Mouse (Mus musculus) lung, postnatal 0 days (tissue): Measurements from ENCODE around the gene Invs.

Experiments
- CTCF ChIP-seq: IDR thresholded peaks from 2 replicates; pipeline ENCODE4 v1.5.1; 2016; ENCODE audit warnings: antibody characterized with exemption, mild to moderate bottlenecking
- EP300 ChIP-seq: IDR thresholded peaks from 2 replicates; pipeline ENCODE4 v1.6.1; 2016; ENCODE audit warnings: antibody characterized with exemption, mild to moderate bottlenecking, control low read depth

DNA sequence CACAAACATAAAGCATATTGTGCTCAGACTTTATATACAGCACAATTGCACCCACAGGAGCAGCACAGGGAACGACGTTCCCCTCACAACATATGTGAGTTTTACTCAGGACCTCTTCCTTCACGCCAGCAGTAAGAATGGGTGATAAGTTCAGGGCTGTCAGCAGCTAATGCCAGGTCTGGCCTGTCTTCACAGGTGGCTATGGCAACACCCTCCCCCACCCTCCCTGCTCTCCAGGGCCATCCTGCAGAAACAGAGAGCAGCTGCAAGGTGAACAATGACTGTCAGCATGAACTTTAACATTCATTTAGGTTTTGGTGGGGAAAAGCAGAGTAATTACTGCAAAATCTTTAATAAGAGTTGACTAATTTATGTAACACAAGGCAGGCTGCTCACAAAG is 147.9 kb downstream of the Invs start:
- TF ChIP-seq CTCF: no peak
- no peak for TF ChIP-seq EP300
